Mouse (Mus musculus) lung, postnatal 0 days (tissue): Measurements from ENCODE around the gene Pla2g4e. TPM values are rescaled to one million over a fixed set of nuclear protein-coding genes. Genes with fewer than 3 reads are reported as not detected.

ENCODE experiments used
- ATAC-seq: fragments of 200-750 bp; cut with Nextera tagmentation; 2 replicates; pipeline ENCODE4 v1.8.0; 2017; ENCODE audit warnings: moderate library complexity
- DNase-seq: peaks from one replicate; pipeline ENCODE4 v3.0.0-alpha.2; 2016; ENCODE audit warnings: low spot score
- H3K27ac ChIP-seq: fragments of 300-500 bp; sonication (generic); 2 replicates; pipeline ENCODE4 v1.5.1; 2014; ENCODE audit warnings: antibody characterized with exemption, mild to moderate bottlenecking, low read length, mixed read lengths
- H3K27me3 ChIP-seq: fragments of 300-500 bp; sonication (generic); replicated peaks from 2 replicates; pipeline ENCODE4 v1.6.1; 2014; ENCODE audit warnings: low read length, mixed read lengths; ENCODE audit not compliant: insufficient read depth
- H3K36me3 ChIP-seq: fragments of 300-500 bp; sonication (generic); 2 replicates; pipeline ENCODE4 v1.6.1; 2014; ENCODE audit warnings: low read length, mixed read lengths; ENCODE audit not compliant: insufficient read depth
- H3K4me1 ChIP-seq: fragments of 300-500 bp; sonication (generic); 2 replicates; pipeline ENCODE4 v1.6.1; 2014; ENCODE audit warnings: antibody characterized with exemption, low read depth, low read length, mixed read lengths; ENCODE audit not compliant: insufficient read depth
- H3K4me2 ChIP-seq: fragments of 300-500 bp; sonication (generic); replicated peaks from 2 replicates; pipeline ENCODE4 v1.6.1; 2014; ENCODE audit warnings: low read depth, mild to moderate bottlenecking, low read length, moderate library complexity, mixed read lengths
- H3K4me3 ChIP-seq: fragments of 300-500 bp; sonication (generic); 2 replicates; pipeline ENCODE4 v1.5.1; 2014; ENCODE audit warnings: low read depth, low read length
- H3K9ac ChIP-seq: fragments of 300-500 bp; sonication (generic); replicated peaks from 2 replicates; pipeline ENCODE4 v1.6.1; 2014; ENCODE audit warnings: low read depth, mild to moderate bottlenecking
- H3K9me3 ChIP-seq: fragments of 300-500 bp; sonication (generic); 2 replicates; pipeline ENCODE4 v1.6.1; 2016; ENCODE audit warnings: low read length, mixed read lengths
- CTCF ChIP-seq: IDR thresholded peaks from 2 replicates; pipeline ENCODE4 v1.5.1; 2016; ENCODE audit warnings: antibody characterized with exemption, mild to moderate bottlenecking
- EP300 ChIP-seq: IDR thresholded peaks from 2 replicates; pipeline ENCODE4 v1.6.1; 2016; ENCODE audit warnings: antibody characterized with exemption, mild to moderate bottlenecking, control low read depth
- WGBS: fragments of 180-500 bp; shearing (Covaris S2); extraction: QIAGEN DNeasy Blood & Tissue Kit; methylation state at CpG from one replicate; pipeline ENCODE4 v1.1.7; 2014; 5-methylcytosine and 5-hydroxymethylcytosine counted together
- polyA plus RNA-seq: library from polyadenylated mRNA; unstranded; fragments of >200 nt; fragmentation: Nextera tagmentation; extraction: Ambion mirVana; gene quantifications from 2 replicates; pipeline ENCODE4 v1.2.1, GENCODE M21; 2015

The Pla2g4e gene
- polyA plus RNA-seq, 1 experiment from 2014 or later: not detected

DNA sequence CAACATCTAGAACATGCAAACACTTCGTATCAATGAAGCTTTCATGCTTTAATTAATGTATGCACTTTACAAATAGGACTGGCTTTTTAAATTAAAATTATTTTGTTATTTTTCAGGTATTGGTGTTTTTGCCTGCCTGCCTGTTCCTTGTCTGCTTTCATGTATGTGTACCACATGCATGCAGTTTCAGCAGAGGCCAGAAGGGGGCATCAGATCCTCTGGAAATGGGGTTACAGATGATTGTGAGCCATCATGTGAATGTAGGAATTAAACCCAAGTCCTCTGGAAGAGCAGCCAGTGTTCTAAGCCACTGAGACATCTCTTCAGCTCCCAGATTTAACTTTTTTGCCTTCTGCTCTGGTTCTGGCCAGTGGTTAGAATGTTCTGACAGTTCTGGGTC, 57.6 kb downstream of the Pla2g4e start:
- H3K9me3 ChIP-seq: no peaks in the 10 kb centered on the region
- TF ChIP-seq CTCF (peak; percentile 52), EP300 (no peak)
- WGBS: 84% methylated on average over 1 of the region's 1 CpGs
- H3K4me2 ChIP-seq: no peak overlapping the region
- H3K27ac ChIP-seq: no peak overlapping the region
- no peaks in the 10 kb centered on the region for H3K4me1 ChIP-seq
- DNase-seq (no peak), ATAC-seq (no peak)
- no peak overlapping the region for H3K9ac ChIP-seq
- H3K4me3 ChIP-seq: no peak overlapping the region
- H3K27me3 ChIP-seq: no peaks in the 10 kb centered on the region
- no peaks in the 10 kb centered on the region for H3K36me3 ChIP-seq

- H3K9me3 ChIP-seq: no peaks in the 10 kb centered on the region
- DNase-seq (peak; percentile 55), ATAC-seq (peak; percentile 71)
- no peaks in the 10 kb centered on the region for H3K4me1 ChIP-seq
- peak; percentile 73 for TF ChIP-seq CTCF
- TF ChIP-seq EP300: no peak
- no peak overlapping the region for H3K4me2 ChIP-seq
- H3K27ac ChIP-seq: no peak overlapping the region
- H3K4me3 ChIP-seq: no peak overlapping the region
- H3K9ac ChIP-seq: no peak overlapping the region
- H3K36me3 ChIP-seq: no peaks in the 10 kb centered on the region
- no peaks in the 10 kb centered on the region for H3K27me3 ChIP-seq
- 63% methylated on average over 6 of the region's 6 CpGs for WGBS
These were observed 59.4 kb downstream of the Pla2g4e start for GRCm38 (mm10) chr2:120185527-120186276.

GRCm38 (mm10) chr2:120178936-120179335, 66.2 kb downstream of the Pla2g4e start:
- H3K4me2 ChIP-seq: no peak overlapping the region
- no peak overlapping the region for H3K27ac ChIP-seq
- H3K9ac ChIP-seq: no peak overlapping the region
- ATAC-seq: no peak
- no peaks in the 10 kb centered on the region for H3K4me1 ChIP-seq
- H3K27me3 ChIP-seq: no peaks in the 10 kb centered on the region
- no peak for DNase-seq
- TF ChIP-seq CTCF (peak; percentile 26; the same call in 1 of the 2 replicates), EP300 (no peak)
- no peaks in the 10 kb centered on the region for H3K9me3 ChIP-seq
- no peak overlapping the region for H3K4me3 ChIP-seq
- no peaks in the 10 kb centered on the region for H3K36me3 ChIP-seq

DNA sequence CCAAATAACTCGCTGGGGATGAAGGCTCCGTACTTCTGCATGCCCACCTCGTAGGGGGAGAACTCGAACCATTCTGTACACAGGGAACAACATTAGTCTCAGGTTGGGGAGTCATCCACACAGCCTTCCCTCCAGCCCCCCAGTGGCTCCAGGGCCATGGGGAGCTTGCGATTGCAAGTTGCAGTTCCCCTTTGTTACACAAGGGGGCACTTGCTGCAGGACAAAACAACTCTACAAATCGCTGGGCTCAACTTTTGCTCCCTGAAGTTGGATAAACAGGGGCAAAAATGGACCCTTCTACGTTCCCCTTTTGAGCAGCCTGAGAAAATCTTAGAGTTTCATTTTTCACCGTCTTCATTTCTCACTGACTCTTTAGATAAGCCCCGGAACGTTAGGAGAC, 71.4 kb downstream of the Pla2g4e start:
- TF ChIP-seq EP300 (no peak), CTCF (peak; percentile 88)
- ATAC-seq (no peak), DNase-seq (peak; percentile 57)
- H3K36me3 ChIP-seq: no peaks in the 10 kb centered on the region
- no peaks in the 10 kb centered on the region for H3K27me3 ChIP-seq
- H3K4me3 ChIP-seq: no peak overlapping the region; the same call in 1 of the 2 replicates
- H3K27ac ChIP-seq: no peak overlapping the region
- no peaks in the 10 kb centered on the region for H3K9me3 ChIP-seq
- 19% methylated on average over 10 of the region's 10 CpGs for WGBS
- H3K4me2 ChIP-seq: no peak overlapping the region; the same call in 1 of the 2 replicates
- H3K9ac ChIP-seq: no peak overlapping the region
- H3K4me1 ChIP-seq: no peaks in the 10 kb centered on the region

GRCm38 (mm10) chr2:120171362-120171761, 73.8 kb downstream of the Pla2g4e start:
- TF ChIP-seq CTCF (no peak), EP300 (no peak)
- no peak overlapping the region for H3K9ac ChIP-seq
- no peak for DNase-seq
- H3K9me3 ChIP-seq: no peaks in the 10 kb centered on the region
- no peaks in the 10 kb centered on the region for H3K4me1 ChIP-seq
- H3K4me2 ChIP-seq: no peak overlapping the region
- 84% methylated on average over 7 of the region's 7 CpGs for WGBS
- no peaks in the 10 kb centered on the region for H3K27me3 ChIP-seq
- no peak overlapping the region for H3K27ac ChIP-seq
- H3K36me3 ChIP-seq: no peaks in the 10 kb centered on the region
- ATAC-seq: no peak
- no peak overlapping the region for H3K4me3 ChIP-seq

DNA sequence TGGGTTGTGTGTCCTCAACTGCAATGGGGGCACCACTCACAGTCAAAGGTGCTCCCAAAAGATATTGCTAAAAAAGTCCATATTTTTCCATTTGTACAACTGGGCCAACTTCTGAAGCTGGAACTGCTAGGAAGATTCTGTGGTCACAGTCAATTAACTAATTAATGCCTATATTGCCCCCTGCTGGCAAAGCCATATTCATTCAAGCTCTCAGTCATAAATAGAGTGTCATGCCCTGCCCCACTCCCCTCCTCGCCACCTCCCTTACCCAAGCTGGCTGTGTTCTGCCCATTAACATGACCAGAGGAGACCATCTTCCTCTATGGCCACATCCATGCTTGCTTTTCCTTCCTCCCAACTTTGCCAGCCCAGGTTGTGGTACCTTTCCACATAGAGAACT, 74.4 kb downstream of the Pla2g4e start:
- Histone ChIP-seq H3K9me3 (no peaks in the 10 kb centered on the region), H3K9ac (no peak overlapping the region), H3K27me3 (no peaks in the 10 kb centered on the region), H3K36me3 (no peaks in the 10 kb centered on the region), H3K4me3 (no peak overlapping the region), H3K4me2 (no peak overlapping the region), H3K4me1 (no peaks in the 10 kb centered on the region), H3K27ac (no peak overlapping the region)
- peak; percentile 77 for TF ChIP-seq CTCF
- no peak for TF ChIP-seq EP300
- ATAC-seq (peak; percentile 32; the same call in 1 of the 2 replicates), DNase-seq (peak; percentile 80)
- 31% methylated on average over 1 of the region's 1 CpGs for WGBS
